Comparison of ENCODE assay signal across 26 mouse cellular contexts in genomic region chr12:35681864-35682449, GRCm38 (mm10).
DNase-seq lines count a peak whose midpoint lies in the region; ATAC-seq and TF ChIP-seq lines count a peak whose summit lies in the region.
"Had no signal": no experiment of that assay in that cellular context is flagged by ENCODE, and none has a peak within 500 bp of the region (broad histone marks: within the 10 kb centered on the region; RNA-seq: fewer than 3 reads in every experiment).

No protein-coding gene starts in this region.

- no peak overlapping the region for H3K4me2 ChIP-seq in liver, postnatal 0 days (ENCODE audit: low read depth, low read length)
- H3K4me2 ChIP-seq: embryonic facial prominence, embryonic 13.5 days; forebrain, embryonic 12.5 days; forebrain, embryonic 15.5 days; heart, embryonic 12.5 days; heart, embryonic 15.5 days; hindbrain, embryonic 13.5 days had no signal

- no peaks in the 10 kb centered on the region for H3K27me3 ChIP-seq in liver, postnatal 0 days (ENCODE audit: insufficient read depth, low read length)
- H3K27me3 ChIP-seq: forebrain, embryonic 12.5 days; forebrain, embryonic 15.5 days; heart, embryonic 12.5 days; heart, embryonic 15.5 days; hindbrain, embryonic 13.5 days had no signal

- no peak overlapping the region for H3K4me3 ChIP-seq in liver, postnatal 0 days (ENCODE audit: low read depth, low read length)
- H3K4me3 ChIP-seq: embryonic facial prominence, embryonic 13.5 days; forebrain, embryonic 12.5 days; forebrain, embryonic 15.5 days; heart, embryonic 12.5 days; heart, embryonic 15.5 days; hindbrain, embryonic 10.5 days; hindbrain, embryonic 13.5 days had no signal

- H3K36me3 ChIP-seq in liver, postnatal 0 days (replicated peaks; ENCODE audit: insufficient read depth, low read length): no peaks in the 10 kb centered on the region
- H3K36me3 ChIP-seq: embryonic facial prominence, embryonic 13.5 days; forebrain, embryonic 12.5 days; forebrain, embryonic 15.5 days; heart, embryonic 12.5 days; heart, embryonic 15.5 days; hindbrain, embryonic 10.5 days; hindbrain, embryonic 13.5 days had no signal

- H3K9ac ChIP-seq in liver, postnatal 0 days (replicated peaks): no peak overlapping the region
- H3K9ac ChIP-seq: embryonic facial prominence, embryonic 13.5 days; forebrain, embryonic 12.5 days; forebrain, embryonic 15.5 days; heart, embryonic 12.5 days; heart, embryonic 15.5 days; hindbrain, embryonic 13.5 days had no signal

- H3K27ac ChIP-seq in liver, postnatal 0 days (ENCODE audit: low read depth): no peak overlapping the region
- H3K27ac ChIP-seq: embryonic facial prominence, embryonic 13.5 days; forebrain, embryonic 12.5 days; forebrain, embryonic 15.5 days; heart, embryonic 15.5 days; hindbrain, embryonic 10.5 days; hindbrain, embryonic 13.5 days had no signal

- no peak for TF ChIP-seq CTCF in liver, postnatal 0 days (IDR thresholded peaks at IDR 0.05; ENCODE audit: low read depth)

- DNase-seq in liver, postnatal 0 days: no peak
- no peak for DNase-seq in liver
- DNase-seq in fat pad, adult 2 months (ENCODE audit: extremely low read depth, low read depth, low spot score): peak; percentile 84
- no peak for DNase-seq in retina, embryonic 14.5 days (ENCODE audit: low spot score)
- no peak for DNase-seq in layer of hippocampus, adult 8-10 months (ENCODE audit: low spot score in 2 of 2)
- DNase-seq in gastrocnemius, postnatal 4 days (ENCODE audit: low spot score in 2 of 2): no peak
- DNase-seq: adrenal gland, postnatal 10 days; adrenal gland, postnatal 36 days; cerebellum, adult 18-20 months; cerebellum, adult 9-10 months; cerebellum, postnatal 14 days; gastrocnemius, postnatal 25 days; heart, adult 11 months; heart, postnatal 10 days; heart, postnatal 36 days had no signal

- H3K4me1 ChIP-seq in liver, postnatal 0 days (ENCODE audit: insufficient read depth): no peaks in the 10 kb centered on the region
- H3K4me1 ChIP-seq: forebrain, embryonic 12.5 days; forebrain, embryonic 15.5 days; heart, embryonic 12.5 days; heart, embryonic 15.5 days; hindbrain, embryonic 10.5 days; hindbrain, embryonic 13.5 days had no signal

- peak; percentile 61 for ATAC-seq in liver, postnatal 0 days
- ATAC-seq in CD4-positive, CD25-positive, alpha-beta regulatory T cell, adult 4 months: peak; percentile 56
- peak; percentile 69 for ATAC-seq in inflammation-experienced regulatory T-cells, adult 6 months
- ATAC-seq: forebrain, embryonic 15.5 days; hindbrain, embryonic 16.5 days; intestine, postnatal 0 days had no signal

- H3K9me3 ChIP-seq in liver, postnatal 0 days (ENCODE audit: low read length): no peaks in the 10 kb centered on the region
- H3K9me3 ChIP-seq: embryonic facial prominence, embryonic 13.5 days; forebrain, embryonic 12.5 days; forebrain, embryonic 15.5 days; heart, embryonic 12.5 days; heart, embryonic 15.5 days; hindbrain, embryonic 10.5 days; hindbrain, embryonic 13.5 days had no signal

- peak; percentile 66 for TF ChIP-seq EP300 in liver, postnatal 0 days (IDR thresholded peaks at IDR 0.05; ENCODE audit: low read depth)
